Mouse (Mus musculus) urinary bladder, postnatal 4 days (tissue): ENCODE results near the gene Zfp652.

Experiments used
- DNase-seq, 2 experiments: peaks; one replicate each; pipeline ENCODE4 v3.0.0; 2021 to 2022; ENCODE audit warnings: low spot score in 2 of 2

Gene Zfp652

DNA sequence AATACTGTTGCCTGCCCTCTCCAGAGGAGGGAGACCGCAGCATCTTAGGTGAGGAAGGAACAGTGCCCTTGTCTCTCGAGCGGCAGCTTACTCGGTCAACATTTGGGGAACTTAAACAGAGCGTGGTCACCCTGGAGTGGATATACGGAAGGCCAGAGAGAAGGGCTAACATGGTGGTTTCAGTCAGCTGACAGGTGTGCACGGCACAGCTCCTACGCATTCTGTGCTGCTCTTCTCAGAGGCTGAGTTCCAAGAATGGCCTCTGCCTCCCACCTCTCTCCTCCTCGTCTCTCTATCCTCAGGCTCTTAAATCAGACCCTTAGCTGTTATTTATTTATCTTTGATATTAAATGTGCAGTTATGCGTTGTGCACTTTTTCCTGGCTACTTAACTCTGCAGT is 52.9 kb downstream of the Zfp652 start:
- DNase-seq, result no peak

- DNase-seq, result no peak
These were observed 55.8 kb downstream of the Zfp652 start for GRCm38 (mm10) chr11:95768244-95768643.

GRCm38 (mm10) chr11:95769208-95769607 is 56.7 kb downstream of the Zfp652 start:
- DNase-seq, result no peak

GRCm38 (mm10) chr11:95770720-95771364 is 58.4 kb downstream of the Zfp652 start:
- no peak for DNase-seq

DNA sequence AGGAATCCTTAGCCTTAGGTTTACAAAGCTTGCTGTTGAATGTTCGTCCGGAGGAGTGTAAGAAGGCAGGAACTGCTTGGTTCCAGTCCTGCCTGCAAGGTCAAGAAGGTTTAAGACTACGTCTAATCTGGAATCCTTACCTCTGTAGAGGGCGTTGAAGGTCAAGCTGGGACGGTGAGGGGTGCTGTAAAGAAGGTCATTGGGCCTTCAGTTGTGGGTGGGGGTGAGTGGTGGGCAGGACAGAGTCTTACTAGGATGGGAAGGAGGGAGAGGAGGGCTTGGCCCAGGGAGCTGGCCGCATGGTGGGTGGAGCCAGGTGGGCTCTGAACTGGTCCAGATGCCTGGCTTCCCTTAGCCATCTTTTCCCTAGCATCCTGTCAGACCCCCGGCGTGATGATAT is 59.2 kb downstream of the Zfp652 start:
- no peak for DNase-seq

DNA sequence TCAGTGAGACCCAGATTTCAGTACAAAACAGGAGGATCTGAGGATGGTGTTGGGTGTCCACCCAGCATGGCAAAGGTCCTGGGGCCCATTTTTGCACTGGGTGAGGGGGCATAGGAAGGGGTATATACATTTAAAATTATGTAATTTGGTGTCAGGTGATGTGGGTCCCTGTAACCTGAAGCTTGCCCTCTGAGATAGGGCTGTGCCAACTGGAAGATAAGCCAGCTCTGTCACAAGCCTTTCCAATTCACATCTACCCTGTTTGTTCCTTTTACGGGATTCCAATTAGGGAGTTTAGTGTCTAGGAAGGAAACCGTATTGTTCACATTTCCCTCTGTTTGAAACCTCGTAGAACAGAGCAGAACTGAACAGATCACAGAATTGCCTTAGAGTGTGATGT is 60.8 kb downstream of the Zfp652 start:
- no peak for DNase-seq

DNA sequence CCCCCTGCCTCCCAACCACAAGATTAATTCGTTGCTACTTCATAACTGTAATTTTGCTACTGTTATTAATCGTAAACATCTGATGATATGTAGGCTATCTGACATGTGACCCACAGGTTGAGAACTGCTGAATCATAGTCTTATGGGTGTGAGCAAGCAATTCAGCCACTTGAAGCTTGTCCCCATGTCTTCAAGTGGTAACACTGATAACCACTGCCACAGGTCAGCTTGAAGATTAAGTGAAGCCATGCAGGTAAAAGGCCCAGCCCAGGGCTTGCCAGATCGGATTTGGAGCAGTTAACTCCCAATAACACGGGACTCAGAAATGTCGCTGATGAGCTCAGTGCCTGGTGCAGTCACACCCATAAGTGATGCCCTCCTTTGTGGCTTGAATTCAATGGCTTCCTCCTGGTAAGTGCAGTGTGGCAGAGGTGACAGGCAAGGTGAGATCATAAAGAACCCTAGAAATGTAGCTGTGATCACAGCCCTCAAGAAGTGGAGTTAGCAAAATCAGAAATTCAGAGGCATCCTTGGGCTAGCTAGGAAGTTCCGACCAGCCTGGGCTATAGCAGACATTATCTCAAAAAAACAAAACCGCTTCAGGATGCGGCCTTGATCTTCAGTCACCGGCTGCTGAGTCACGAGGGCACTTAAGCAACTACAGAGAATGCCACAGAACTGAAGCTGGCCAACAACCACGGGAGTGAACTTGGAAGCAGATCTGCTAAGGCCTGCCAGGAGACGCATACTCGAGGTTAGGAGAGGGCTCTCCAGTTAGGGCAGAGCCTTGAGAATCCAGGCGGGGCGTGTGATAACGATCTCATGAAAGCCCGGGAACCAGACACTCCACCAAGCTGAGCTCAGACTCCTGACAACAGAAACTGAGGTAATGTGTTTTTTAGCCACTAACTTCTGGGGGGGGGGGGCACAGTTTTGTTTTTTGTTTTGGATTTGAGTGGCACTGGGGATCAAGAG is 65.1 kb downstream of the Zfp652 start:
- peak in 1 of 2 experiments; percentile 38 for DNase-seq

- DNase-seq, result no peak
These were observed 66.4 kb downstream of the Zfp652 start for GRCm38 (mm10) chr11:95778831-95779251.

DNA sequence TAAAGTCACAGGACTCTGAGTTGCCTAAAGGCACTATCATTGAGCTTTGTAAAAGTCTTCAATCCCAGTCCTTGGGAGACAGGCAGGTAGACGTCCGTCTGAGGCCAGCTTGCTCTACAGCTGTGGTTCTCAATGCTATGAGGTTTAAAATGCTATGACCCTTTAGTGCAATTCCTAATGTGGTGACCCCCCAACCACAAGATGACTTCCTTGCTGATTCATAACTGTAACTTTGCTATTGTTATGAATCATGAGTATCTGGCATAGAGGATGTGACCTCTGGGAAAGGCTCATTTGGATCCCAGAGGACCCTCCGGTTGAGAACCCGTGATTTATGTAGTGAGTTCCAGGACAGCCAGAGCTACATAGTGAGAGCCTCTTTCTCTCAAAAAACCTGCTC is 66.9 kb downstream of the Zfp652 start:
- DNase-seq, result no peak

DNA sequence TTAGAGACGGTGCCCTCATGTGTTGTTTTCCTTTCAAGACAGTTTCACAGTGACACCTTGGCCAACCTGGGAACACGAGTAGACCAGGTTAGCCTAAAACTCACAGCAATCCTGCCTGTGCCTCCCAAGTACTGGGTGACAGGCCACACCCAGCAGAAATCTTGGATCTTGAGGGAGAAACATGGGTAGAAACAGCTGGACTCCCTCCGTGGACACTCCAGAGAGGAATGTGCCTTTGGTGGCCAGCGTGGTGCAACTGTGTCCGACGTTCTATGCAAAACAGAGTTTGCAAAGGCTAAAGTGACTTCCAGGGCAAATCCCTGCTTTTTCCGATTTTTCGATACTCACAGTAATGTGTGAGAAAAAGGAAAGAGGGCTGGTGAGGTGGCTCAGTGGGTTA is 68.0 kb downstream of the Zfp652 start:
- DNase-seq, result no peak

DNA sequence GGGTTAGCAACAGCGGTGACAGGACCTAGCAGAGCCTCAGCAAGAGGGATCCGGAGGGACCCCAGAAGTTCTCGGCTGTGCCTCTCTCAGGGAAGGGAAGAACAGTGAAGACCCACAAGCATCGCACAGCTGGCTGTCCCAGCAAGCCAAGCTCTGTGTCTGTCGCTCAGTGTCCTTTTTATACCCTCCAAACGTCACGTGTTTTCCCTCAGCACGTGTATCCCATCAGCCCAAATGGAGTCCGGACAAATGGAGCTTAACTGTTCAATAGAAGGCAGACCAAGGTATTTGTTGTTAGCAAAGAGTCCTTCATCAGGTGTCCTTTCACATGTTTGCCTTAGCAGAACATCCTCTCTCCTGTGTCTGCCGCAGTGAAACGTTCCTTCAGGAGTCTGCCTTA is 69.1 kb downstream of the Zfp652 start:
- DNase-seq, result no peak

DNA sequence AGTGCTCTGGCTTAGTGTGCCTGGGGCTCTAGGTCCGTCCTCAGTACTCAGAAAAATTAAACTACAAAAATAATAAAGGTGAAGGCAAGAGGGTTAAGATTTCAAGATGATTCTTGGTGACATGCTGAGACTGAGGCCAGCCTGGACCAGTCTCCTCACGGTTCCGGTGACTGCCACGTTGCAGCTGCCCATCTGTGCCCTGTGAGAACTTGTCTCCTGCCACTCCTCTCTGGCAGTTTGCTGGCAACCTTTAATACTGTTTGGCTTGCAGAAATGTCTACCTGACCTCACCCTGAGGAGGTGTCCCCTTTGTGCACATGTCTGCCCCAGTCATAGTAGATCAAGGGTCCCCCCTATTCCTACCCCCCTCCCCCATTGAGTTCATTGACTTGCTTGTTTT is 71.0 kb downstream of the Zfp652 start:
- no peak for DNase-seq

DNA sequence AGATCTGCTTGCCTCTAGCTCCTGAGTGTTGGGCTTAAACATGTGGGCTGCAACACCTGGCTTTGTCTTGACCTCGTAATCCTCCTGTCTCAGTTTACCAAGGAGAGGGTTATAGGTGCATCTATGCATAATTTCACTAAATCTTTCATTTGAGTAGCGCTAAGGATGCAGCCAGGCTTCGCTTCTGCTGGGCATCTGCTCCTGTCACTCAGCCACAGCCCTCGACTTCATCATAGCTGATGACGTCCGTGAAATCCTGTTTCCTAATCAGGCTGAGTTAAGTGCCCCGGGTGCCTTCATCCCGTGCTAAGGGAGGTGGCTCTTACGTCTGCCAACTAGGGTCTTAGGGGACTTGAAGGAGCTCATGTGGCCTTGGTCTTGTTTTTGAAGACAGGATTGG is 71.5 kb downstream of the Zfp652 start:
- DNase-seq, result no peak

DNA sequence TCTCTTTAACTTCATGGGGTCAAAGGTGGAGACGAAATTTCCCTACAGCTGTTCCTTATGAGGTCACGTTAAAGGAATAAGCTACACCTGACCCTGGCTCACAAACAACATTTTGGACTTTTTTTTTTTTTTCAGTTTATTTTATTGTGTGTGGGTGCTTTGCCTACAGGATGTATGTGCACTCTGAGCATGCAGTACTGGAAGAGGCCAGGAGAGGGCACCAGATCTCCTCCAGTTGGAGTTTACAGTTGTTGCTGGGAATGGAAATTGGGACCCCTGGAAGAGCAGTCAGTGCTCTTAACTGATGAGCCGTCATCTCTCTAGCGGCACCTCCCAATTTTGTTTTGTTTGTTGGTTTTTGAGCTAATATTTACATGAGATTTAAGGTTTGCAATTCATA is 73.2 kb downstream of the Zfp652 start:
- no peak for DNase-seq

DNA sequence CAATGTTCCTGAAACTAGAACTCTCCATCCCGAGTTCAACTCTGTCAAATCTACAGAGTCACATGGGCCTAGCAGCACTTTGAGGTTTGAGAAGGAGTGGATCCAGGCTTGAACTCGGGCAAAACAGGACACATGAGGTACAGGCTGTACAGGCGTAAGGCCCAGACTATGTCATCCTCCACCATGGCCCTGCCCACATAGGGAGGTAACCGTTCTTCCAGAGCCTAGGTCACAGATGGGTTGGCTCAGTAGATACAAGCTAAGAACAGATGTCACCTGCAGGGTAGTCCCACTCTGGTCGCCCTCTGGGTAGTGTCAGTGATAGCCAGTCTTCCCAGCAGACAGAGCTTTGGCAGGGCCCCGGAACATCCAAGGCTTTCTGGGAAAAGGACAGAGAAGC is 74.0 kb downstream of the Zfp652 start:
- DNase-seq, result no peak

- no peak for DNase-seq
These were observed 77.0 kb downstream of the Zfp652 start for GRCm38 (mm10) chr11:95789451-95789891.

GRCm38 (mm10) chr11:95791787-95792186 is 79.3 kb downstream of the Zfp652 start:
- no peak for DNase-seq

GRCm38 (mm10) chr11:95792950-95793509 is 80.6 kb downstream of the Zfp652 start:
- no peak for DNase-seq

DNA sequence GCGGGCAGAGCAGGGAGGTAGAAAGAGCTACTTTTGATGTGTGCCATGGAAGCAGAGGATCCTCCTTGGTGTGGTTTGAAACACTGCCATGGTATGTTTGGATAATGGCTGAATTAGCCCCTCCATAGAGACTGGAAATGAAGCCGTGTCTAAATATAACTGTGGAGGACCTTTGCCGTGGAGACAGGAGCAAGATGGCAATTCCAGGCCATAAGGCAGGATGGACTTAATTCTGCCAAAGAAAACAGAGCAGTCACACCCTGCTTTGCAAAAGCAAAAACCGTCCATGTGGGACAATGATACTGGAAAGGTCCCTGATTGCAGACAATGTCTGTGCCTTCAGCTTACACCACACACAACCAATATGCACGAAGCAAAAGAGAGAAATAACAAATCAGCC is 81.7 kb downstream of the Zfp652 start:
- no peak for DNase-seq

DNA sequence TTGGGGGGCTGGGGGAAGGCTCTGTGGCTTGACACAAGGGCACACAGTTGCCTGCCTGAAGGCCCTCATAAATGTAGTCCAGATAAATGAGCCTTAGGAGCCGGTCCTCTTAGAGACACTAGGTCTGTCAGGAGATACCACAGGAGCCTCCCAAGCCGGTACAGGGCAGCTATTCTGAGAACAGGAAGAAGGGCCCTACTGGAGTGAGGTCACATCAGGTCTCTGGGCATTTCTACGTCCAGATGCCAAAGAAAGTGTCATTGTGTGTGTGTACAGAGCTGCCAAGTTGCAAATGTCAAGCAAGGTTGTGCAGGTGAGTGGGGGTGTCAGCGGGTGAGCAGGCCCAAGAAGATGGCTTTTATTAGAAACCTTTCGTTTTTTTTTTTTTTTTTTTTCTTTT is 83.1 kb downstream of the Zfp652 start:
- no peak for DNase-seq

GRCm38 (mm10) chr11:95805010-95805409 is 92.5 kb downstream of the Zfp652 start:
- no peak for DNase-seq

DNA sequence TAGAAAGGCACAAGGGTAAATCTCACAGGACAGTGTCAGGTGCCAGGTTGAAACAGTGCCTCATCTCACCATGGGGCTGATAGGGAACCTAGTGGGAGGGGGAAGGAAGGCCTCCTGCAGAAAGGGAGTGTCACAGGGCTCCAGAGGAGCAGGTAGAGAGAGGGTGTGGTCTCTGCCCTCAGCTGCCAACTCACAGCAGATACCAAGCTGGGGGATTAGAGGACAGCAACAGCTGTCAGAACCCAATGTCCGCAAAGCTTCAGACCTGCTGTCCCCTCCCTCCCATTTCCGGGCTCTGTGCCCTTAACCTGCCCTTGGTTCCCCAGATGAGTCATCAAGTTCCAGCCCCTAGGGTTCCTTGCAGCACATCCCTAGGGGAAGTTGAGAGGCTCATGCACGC is 93.1 kb downstream of the Zfp652 start:
- DNase-seq, result no peak

- no peak for DNase-seq
These were observed 95.4 kb downstream of the Zfp652 start for GRCm38 (mm10) chr11:95807884-95808283.
